Mouse (Mus musculus) gastrocnemius, postnatal 14 days (tissue): ENCODE measurements around the gene Stx4a. TPM values are rescaled to one million over a fixed set of nuclear protein-coding genes. Genes with fewer than 3 reads are reported as not detected.
"Not testable (repeated sequence)": the region's sequence is repeated elsewhere in the genome, so short reads cannot be mapped to it uniquely, and the experiment has no call there.

Experiments
- DNase-seq: peaks from one replicate; pipeline ENCODE4 v3.0.0; 2021; ENCODE audit warnings: mixed read lengths
- intact Hi-C: fragments of 180-260 bp; cut with DNase I; formaldehyde crosslinking; loops from one replicate; pipeline ENCODE4 v1.15.1; 2025; ENCODE audit warnings: low total_unique reads
- long read RNA-seq, 2 experiments: library from polyadenylated mRNA; stranded (forward); transcript quantifications; one replicate each; pipeline ENCODE4 v2.0.0; 2021
- total RNA-seq, 2 experiments: library from RNA; stranded (reverse); gene quantifications; 2 replicates each; pipeline ENCODE4 v1.2.3; 2021

Gene Stx4a
- 10 to 100 TPM; 46.9 to 49.9 TPM for total RNA-seq
- long read RNA-seq, experiment 1, transcript Stx4a-201 (11 exons, 1,456 nt) = major isoform, 7 of 10 reads
- long read RNA-seq, experiment 1, partial matches to known transcripts = 1 of 10 reads
- long read RNA-seq, experiment 1, other reads (novel, unspliced or antisense) = 1 of 10 reads
- long read RNA-seq, experiment 2, transcript Stx4a-201 (11 exons, 1,456 nt) = major isoform, 7 of 11 reads
- long read RNA-seq, experiment 2, partial matches to known transcripts = 3 of 11 reads
- long read RNA-seq, experiment 2, other reads (novel, unspliced or antisense) = 0 of 11 reads

- intact Hi-C loops = no loop called here
- peak; percentile 59 for DNase-seq
These were observed at the start of gene Stx4a, which contains the start of gene Stx1b for GRCm38 (mm10) chr7:127824176-127824871. Gene Stx4a, plus strand, starts transcription at chr7:127824294. Gene Stx1b, minus strand, starts transcription at chr7:127824549.

GRCm38 (mm10) chr7:127775837-127776236, 48.3 kb upstream of the Stx4a start:
- intact Hi-C loops, DNase-seq: not testable (repeated sequence)

GRCm38 (mm10) chr7:127776426-127776825, 47.7 kb upstream of the Stx4a start, which contains the start of gene Setd1a:
Gene Setd1a, plus strand, starts transcription at chr7:127776670.
- intact Hi-C loops = no loop called here
- DNase-seq = peak; percentile 90

DNA sequence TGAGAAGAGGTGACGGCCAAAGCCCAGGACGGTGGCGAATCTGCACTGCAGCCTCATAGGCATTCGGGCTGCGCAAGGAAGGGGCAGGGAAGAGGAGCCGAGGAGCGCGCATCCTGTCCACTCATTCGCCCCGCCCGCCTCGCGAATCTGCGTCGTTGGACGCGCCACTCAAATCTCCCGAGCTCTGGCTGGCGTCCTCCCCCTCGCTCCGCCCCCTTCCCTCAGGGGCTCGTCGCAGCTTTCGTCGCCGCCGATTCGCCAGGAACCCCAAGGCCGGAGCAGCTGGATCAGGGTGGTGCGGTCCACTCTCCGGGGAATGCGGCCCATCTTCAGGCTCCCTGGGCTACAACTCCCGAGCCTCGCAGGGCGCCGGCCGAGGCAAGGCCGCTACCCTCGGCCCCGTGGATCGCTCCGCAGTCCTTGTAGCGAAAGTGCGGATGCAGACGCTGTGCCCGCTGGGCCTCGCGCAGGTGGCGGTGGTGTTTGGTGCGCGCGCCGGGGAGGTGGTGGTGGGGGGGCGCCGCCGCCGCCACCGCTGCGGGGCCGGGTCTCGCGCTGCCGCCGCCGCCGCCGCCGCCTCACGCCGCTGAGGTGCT, 47.1 kb upstream of the Stx4a start:
- intact Hi-C loops = no loop called here
- DNase-seq = peak; percentile 98

DNA sequence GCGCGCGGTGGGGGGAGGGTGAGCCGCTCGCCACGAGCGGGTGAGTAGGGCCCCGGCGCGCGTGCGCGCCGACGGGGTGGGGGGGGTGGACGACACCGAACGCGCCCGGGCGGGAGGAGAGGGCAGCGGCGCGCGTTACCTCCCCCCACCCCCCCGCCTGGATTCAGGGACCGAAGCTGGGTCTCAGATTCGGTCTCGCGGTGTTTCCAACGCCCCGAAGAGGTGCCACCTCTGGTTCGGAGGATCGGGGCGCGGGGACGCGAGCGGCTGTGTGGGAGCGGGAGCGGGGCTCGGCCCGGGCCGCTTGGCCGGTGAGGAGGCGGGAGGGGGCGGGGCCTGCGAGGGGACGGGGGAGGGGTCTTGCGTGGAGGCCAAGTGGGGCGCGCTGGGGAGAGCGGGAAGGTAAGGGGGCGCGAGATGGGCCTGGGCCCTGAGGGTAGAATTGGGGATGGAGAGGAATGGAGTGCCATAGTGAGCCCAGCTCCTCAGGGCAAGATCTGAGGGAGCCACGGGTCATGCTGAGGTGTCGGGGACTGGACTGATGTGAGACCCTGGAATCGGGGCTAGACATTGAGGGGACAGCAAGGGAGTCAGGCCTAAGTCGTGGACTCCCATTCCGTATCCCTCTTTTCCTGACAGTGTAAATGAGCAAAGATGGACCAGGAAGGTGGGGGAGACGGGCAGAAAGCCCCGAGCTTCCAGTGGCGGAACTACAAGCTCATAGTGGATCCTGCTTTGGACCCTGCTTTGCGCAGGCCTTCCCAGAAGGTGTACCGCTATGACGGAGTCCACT, 46.4 kb upstream of the Stx4a start:
- intact Hi-C loops = no loop called here
- peak; percentile 71 for DNase-seq

- DNase-seq = no peak
- intact Hi-C loops = no loop called here
These were observed 45.7 kb upstream of the Stx4a start for GRCm38 (mm10) chr7:127778350-127778749.

DNA sequence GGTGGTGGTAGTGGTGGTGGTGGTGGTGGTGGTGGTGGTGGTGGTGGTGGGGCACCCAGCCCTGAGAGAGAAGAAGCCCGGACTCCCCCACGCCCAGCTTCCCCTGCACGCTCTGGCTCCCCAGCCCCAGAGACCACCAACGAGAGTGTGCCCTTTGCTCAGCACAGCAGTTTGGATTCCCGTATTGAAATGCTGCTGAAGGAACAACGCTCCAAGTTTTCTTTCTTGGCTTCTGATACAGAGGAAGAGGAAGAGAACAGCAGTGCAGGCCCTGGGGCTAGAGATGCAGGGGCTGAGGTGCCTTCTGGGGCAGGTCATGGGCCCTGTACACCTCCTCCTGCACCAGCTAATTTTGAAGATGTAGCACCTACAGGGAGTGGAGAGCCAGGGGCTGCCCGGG, 38.8 kb upstream of the Stx4a start, which contains the start of gene Gm49388:
Gm49388 (plus strand) TSS at position 301 of the 400 bp plus-strand sequence.
- DNase-seq = no peak
- intact Hi-C loops = loop anchor here (5.0 kb wide), 1 partner anchor 82 kb away; no protein-coding TSS in a partner anchor

GRCm38 (mm10) chr7:127797076-127797845, 26.8 kb upstream of the Stx4a start:
- intact Hi-C loops = loop anchor here (5.0 kb wide), 1 partner anchor 140 kb away; no protein-coding TSS in a partner anchor

GRCm38 (mm10) chr7:127798591-127798990, 25.5 kb upstream of the Stx4a start:
- intact Hi-C loops = loop anchor here (5.0 kb wide), 1 partner anchor 139 kb away; no protein-coding TSS in a partner anchor
- DNase-seq = peak; percentile 4

More at GRCm38 (mm10) chr7:127797076-127797845, 26.8 kb upstream of the Stx4a start:
- peak; percentile 3 for DNase-seq

- intact Hi-C loops = loop anchor here (5.0 kb wide), 1 partner anchor 138 kb away; no protein-coding TSS in a partner anchor
- DNase-seq = no peak
These were observed 24.9 kb upstream of the Stx4a start for GRCm38 (mm10) chr7:127799211-127799610.

DNA sequence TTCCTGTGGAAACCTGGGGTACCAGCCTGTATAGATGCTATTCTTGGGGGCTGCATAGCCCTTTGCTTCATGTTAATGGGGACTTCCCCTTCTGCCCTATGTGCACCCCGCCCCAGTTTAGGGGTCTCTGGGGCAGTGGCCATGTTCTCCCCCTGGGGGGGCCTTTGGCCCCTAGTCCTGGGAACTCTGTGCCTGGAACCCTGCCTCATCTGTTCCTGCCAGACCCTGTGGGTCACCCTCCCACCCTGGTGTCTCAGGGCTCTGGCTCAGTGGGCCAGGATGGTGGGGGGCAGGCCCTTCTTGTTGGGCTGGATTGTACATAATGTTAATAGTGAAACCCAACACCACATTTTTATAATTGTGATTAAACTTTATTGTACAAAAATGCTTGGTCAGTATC, 24.4 kb upstream of the Stx4a start:
- intact Hi-C loops = loop anchor here (5.0 kb wide), 1 partner anchor 138 kb away; no protein-coding TSS in a partner anchor

DNA sequence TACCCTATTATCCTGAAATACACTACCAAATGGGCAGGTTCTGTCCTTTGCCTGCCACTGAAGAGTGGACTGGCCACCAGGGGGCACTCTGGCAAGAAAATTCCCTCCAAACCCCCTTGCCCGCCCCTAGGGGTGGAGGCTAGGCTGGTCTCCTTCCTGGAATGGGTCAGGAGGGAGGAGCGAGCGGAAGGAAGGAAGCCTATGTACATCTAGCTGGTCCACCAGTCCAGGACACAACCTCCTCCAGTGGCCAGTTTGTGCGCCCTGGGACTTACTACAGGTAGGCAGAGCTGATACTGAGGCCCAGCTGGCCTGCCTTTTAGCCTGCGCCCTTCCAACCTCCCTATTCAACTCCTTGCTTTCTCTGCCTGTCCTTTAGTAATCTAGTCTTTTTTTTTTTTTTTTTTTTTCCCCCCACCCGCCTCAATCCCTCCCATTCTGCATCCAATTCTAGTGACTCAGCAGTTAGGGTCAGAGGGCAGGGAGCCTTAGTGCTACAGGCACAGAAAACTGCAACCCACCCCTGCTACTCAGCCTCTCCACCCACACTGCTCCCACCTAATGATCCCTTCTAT, 23.6 kb upstream of the Stx4a start, which contains the start of gene Hsd3b7:
Hsd3b7 (plus strand) TSS at position 170 of the 575 bp plus-strand sequence.
- intact Hi-C loops = no loop called here

More for the DNA sequence above, 24.4 kb upstream of the Stx4a start:
- no peak for DNase-seq

DNA sequence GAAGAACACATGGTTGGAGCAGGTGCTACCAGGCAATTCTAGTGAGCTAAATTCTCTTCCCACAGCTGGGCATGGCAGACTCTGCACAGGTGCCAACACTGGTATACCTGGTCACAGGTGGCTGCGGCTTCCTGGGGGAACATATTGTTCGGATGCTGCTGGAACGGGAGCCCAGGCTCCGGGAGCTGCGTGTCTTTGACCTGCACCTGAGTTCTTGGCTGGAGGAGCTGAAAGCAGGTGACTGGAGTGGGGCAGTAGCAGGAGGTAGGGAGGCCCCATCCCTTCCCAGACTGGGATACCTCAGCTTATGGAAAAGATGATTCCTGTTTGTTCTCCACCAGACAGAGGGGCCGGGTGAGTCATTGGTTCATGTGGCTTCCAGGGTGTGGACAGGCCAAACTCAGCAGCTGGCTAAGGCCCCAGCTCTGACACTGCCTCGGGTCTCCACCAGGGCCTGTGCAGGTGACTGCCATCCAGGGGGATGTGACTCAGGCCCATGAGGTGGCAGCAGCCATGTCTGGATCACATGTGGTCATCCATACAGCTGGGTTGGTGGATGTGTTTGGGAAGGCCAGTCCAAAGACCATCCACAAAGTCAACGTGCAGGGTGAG, 23.0 kb upstream of the Stx4a start:
- intact Hi-C loops = no loop called here
- no peak for DNase-seq

More for the DNA sequence above, 23.6 kb upstream of the Stx4a start, which contains the start of gene Hsd3b7:
- DNase-seq = peak; percentile 94

- intact Hi-C loops = no loop called here
These were observed 21.8 kb upstream of the Stx4a start for GRCm38 (mm10) chr7:127802313-127802712.

GRCm38 (mm10) chr7:127808821-127809220, 15.3 kb upstream of the Stx4a start:
- intact Hi-C loops = no loop called here
- no peak for DNase-seq

More at GRCm38 (mm10) chr7:127802313-127802712, 21.8 kb upstream of the Stx4a start:
- DNase-seq = no peak

DNA sequence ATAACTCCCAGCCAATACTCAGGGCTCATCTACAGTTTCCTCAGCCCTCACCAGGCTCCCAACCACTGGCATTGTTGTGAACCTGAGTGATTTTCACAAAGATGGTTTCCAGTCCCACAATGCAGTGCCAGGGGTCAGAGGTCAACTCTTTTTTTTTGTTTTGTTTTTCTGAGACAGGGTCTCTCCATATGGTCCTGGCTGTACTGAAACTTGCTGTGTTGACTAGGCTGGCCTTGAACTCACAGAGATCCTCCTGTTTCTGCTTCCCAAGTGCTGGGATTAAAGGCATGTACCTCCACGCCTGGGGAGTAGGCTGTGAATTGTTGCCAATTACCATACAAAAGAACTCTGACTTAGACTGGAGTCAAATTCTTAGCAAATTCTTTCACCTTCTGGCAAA, 14.2 kb upstream of the Stx4a start:
- intact Hi-C loops = no loop called here
- no peak for DNase-seq

DNA sequence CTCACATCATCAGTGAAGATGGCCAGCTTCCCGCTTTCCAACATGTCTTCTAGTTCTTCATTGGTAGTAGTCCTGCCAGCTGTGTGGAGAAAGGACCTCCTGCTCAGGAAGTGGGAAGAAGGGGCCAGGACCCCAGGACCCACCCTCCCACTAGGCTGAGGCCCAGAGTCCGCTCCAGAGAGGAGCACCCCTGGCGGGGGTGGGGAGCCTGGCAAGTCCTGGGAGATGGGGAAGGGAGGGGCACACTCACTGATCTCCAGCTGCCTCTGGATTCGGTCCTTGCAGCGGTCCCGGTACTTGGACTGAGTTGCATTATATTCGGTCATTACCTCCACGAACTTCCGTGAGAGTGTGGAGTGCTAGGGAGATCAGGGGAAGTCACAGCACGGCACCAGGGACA, 13.4 kb upstream of the Stx4a start:
- intact Hi-C loops = no loop called here

More for the DNA sequence above, 13.4 kb upstream of the Stx4a start:
- DNase-seq = no peak
